Mouse (Mus musculus) adrenal gland, postnatal 4 days (tissue): ENCODE measurements around the gene Hcfc1r1. TPM values are rescaled to one million over a fixed set of nuclear protein-coding genes. Genes with fewer than 3 reads are reported as not detected.
A peak's percentile ranks its signal among the peaks of the same experiment; 100 is the strongest.

Experiments used
- DNase-seq, 2 experiments: peaks; one replicate each; pipeline ENCODE4 v3.0.0; 2021 to 2022; ENCODE audit warnings: low spot score in 2 of 2, mixed read lengths in 2 of 2
- total RNA-seq, 2 experiments: library from RNA; stranded (reverse); gene quantifications; 2 replicates each; pipeline ENCODE4 v1.2.3; 2021

The Hcfc1r1 gene
- total RNA-seq, 2 experiments from 2014 or later: 132 to 134 TPM

DNA sequence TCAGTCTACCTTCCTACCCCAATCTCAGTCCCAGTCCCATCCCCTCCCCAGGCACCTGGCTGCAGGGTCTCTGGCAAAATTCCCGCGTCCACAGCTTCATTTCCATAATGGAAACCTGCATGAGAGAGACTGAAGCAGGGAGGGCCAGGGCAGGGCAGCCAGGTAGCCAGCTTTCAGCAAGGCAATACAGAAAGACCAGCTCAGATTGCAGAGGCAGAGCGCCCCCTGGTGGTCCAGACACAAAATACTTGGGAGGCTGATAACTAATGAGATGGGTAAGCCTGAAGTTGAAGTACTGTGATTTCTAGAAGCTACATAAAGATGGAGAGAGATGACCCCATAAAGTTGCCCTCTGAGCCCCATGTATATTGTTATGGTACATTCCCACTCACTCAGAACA, 32.8 kb downstream of the Hcfc1r1 start:
- peak; percentile 53 to 58 for DNase-seq

DNA sequence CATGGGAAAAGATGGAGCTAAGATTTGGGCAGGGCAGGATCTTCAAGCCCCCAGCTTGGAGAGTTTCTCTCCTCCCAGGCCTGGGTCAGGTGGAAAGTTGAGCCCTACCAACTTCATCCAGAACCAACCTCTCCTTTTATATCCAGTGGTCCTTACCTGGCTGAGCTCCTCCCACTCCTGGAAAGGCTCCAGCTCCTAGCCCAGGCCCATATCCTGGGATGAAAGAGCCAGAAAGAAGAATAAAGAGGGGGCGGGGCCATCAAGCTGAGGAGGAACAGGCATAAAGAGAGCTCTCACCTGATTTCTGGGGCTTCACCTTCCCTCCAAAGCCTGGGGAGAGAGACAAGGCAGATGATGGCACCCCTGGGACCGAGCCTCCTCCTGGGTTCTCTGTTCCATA, 43.6 kb downstream of the Hcfc1r1 start:
- DNase-seq: no peak

DNA sequence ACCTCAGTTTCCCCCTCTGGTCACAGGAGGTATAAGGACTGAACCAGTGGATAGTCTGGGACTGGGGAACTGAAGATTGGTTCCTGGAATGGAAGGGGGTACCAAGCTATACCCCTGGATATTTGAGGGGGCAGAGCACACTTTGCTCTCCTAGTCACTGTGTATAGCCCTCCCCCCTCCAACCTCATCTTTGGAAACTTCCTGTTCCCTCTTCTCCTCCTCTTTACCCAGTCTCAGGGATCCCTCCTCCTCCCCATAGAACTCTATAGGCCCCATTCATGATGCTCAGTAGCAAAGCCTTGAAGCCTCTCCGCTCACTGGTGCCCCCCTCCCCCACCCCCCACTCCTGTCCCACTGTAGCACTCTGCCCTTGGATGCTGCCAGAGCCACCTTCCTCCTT, 46.1 kb downstream of the Hcfc1r1 start:
- DNase-seq: no peak

- no peak for DNase-seq
These were observed 48.5 kb downstream of the Hcfc1r1 start for GRCm38 (mm10) chr17:23721886-23722285.

DNA sequence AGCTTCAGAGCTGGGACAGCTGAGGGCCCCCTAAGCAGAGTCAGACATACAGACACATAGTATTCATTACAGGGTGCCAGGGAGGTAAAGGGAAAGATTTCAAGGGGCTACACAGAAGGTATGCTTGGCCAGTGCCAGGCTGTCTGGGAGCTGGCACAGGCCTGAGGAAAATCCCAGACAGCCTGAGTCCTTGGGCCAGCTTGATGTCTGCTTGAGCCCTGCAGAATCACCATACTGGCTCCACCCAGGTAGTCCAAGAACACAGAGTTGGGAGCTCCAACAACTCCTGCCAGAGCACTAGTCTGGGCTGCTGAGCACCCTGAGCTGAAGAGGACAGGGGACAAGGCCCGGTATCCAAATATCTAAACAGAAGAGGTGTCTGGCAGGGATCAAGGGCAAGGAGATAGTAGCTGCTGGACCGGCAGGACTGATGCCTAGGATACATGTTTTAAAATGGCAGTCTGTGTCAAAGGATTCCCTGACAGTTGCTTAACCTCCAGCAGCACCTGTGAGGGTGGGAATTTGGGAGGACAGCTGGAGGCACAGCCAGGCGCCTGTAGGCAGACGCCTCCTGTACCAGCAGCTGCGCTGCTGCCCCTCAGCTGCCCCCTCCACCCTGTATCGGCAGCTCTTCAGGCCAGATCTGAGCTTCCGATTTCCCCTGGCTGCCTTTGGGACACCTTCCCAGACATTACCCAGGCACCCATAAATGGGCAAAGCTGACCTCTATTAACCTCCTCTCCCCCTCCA, 49.2 kb downstream of the Hcfc1r1 start, which contains the start of gene 1520401A03Rik:
1520401A03Rik (minus strand) TSS at position 408 of the 750 bp plus-strand sequence.
- DNase-seq: no peak

Other genes starting within 250 kb of the Hcfc1r1 start
- gene Vmn2r117, start 193.9 kb upstream of the Hcfc1r1 start, total RNA-seq: not detected
- 10 to 100 TPM in 1 of 2 experiments, 1 to 10 TPM in 1; 8.5 to 11.5 TPM for gene Zfp213, start 109.4 kb upstream of the Hcfc1r1 start, total RNA-seq
- gene Zfp13, start 74.1 kb upstream of the Hcfc1r1 start, total RNA-seq: 10 to 100 TPM; 27.5 to 29.7 TPM
- gene Zscan10, start 72.7 kb upstream of the Hcfc1r1 start, total RNA-seq: not detected
- under 1 TPM; 0.56 to 0.90 TPM for gene Mmp25, start 28.3 kb upstream of the Hcfc1r1 start, total RNA-seq
- under 1 TPM in 1 of 2 experiments, not detected in 1; 0.31 TPM for gene Bicdl2, start 13.1 kb upstream of the Hcfc1r1 start, total RNA-seq
- 10 to 100 TPM; 26.7 to 27.5 TPM for gene Thoc6, start 286 bp downstream of the Hcfc1r1 start, total RNA-seq
- 10 to 100 TPM; 53.2 to 53.8 TPM for gene Tnfrsf12a, start 3.9 kb downstream of the Hcfc1r1 start, total RNA-seq
- 10 to 100 TPM in 1 of 2 experiments, not detected in 1; 12.1 TPM for gene Cldn6, start 5.7 kb downstream of the Hcfc1r1 start, total RNA-seq
- 1 to 10 TPM in 1 of 2 experiments, not detected in 1; 2.4 TPM for gene Cldn9, start 10.4 kb downstream of the Hcfc1r1 start, total RNA-seq
- gene 1520401A03Rik, start 49.2 kb downstream of the Hcfc1r1 start, total RNA-seq: 1 to 10 TPM in 1 of 2 experiments, under 1 TPM in 1; 0.99 to 1.3 TPM
- gene Pkmyt1, start 52.7 kb downstream of the Hcfc1r1 start, total RNA-seq: 10 to 100 TPM; 20.0 to 22.4 TPM
- 10 to 100 TPM; 13.8 to 14.6 TPM for gene Paqr4, start 67.3 kb downstream of the Hcfc1r1 start, total RNA-seq
- under 1 TPM in 1 of 2 experiments, not detected in 1; 0.14 TPM for gene Kremen2, start 72.2 kb downstream of the Hcfc1r1 start, total RNA-seq
- gene Flywch1, start 98.0 kb downstream of the Hcfc1r1 start, total RNA-seq: 10 to 100 TPM; 60.9 to 62.4 TPM
- gene Flywch2, start 112.5 kb downstream of the Hcfc1r1 start, total RNA-seq: 10 to 100 TPM; 14.0 to 14.4 TPM
- gene Srrm2, start 116.9 kb downstream of the Hcfc1r1 start, total RNA-seq: 100 to 1,000 TPM; 855 to 927 TPM
- 100 to 1,000 TPM; 364 to 381 TPM for gene Elob, start 155.5 kb downstream of the Hcfc1r1 start, total RNA-seq
- gene Prss33, start 162.5 kb downstream of the Hcfc1r1 start, total RNA-seq: not detected
- not detected for gene Prss32, start 170.3 kb downstream of the Hcfc1r1 start, total RNA-seq
- gene Prss41, start 170.6 kb downstream of the Hcfc1r1 start, total RNA-seq: 1 to 10 TPM; 1.6 to 1.9 TPM
- gene Prss21, start 194.5 kb downstream of the Hcfc1r1 start, total RNA-seq: not detected
- not detected for gene Dcpp1, start 207.3 kb downstream of the Hcfc1r1 start, total RNA-seq
- gene Dcpp2, start 207.3 kb downstream of the Hcfc1r1 start, total RNA-seq: not detected
- not detected for gene Dcpp3, start 243.9 kb downstream of the Hcfc1r1 start, total RNA-seq